Mouse (Mus musculus): Measurements from ENCODE around the gene Pi16. TPM values are rescaled to one million over a fixed set of nuclear protein-coding genes. Genes with fewer than 3 reads are reported as not detected.
A peak's percentile ranks its signal among the peaks of the same experiment; 100 is the strongest.

The Pi16 gene
- polyA plus RNA-seq, 1 experiment from 2014 or later: 5.8 TPM

DNA sequence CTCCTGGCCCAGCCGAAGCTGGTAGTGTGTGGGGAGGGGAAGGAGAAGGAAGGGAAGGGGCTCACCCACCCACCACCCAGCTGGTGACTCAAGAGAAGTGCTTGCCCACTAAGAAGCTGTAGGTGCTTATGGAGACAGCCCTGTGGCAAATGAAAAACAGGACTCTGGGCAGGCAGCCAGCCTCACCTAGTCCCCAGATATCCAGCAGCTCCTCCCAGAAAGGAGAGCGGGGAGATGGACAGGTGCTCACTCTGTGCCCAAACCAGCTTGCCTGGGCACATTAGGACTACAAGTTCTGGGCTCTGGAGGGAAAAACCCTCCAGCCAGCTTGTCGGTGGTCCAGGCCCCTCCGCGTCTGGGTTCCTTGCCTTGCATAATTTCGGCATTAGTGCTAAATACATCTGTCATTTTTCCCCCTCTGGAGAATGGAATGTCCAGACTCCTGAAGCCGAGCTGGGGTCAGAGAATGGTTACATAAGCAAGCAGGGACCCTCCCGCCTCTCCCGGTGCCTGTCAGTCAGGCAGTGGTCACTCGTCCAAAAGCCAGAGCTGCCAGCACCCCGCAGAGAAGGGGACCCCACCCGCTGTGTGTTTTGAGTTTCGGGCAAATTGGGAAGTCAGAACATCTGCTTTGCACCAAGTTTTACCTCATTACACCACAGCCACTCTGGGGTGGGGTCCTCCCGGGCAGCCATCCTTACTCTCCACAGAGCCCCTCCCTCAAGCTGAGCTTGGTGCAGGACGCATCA, 12.2 kb upstream of the Pi16 start:
- Histone ChIP-seq H3K36me3 (peaks cover 15% of the 10 kb centered on the region), H3K4me1 (peaks cover 62% of the 10 kb centered on the region), H3K9ac (no peak overlapping the region), H3K9me3 (replicated peaks) (no peaks in the 10 kb centered on the region), H3K27me3 (no peaks in the 10 kb centered on the region), H3K4me2 (peak overlapping the region; percentile 17; the same call in 1 of the 2 replicates), H3K27ac (peak overlapping the region; percentile 32), H3K4me3 (replicated peaks) (no peak overlapping the region)
- 20% methylated on average over 15 of the region's 15 CpGs for WGBS
- no peak for ATAC-seq (replicated peaks; ENCODE audit: low FRiP score)

GRCm38 (mm10) chr17:29305871-29306270, 11.6 kb upstream of the Pi16 start:
- peaks cover 62% of the 10 kb centered on the region for H3K4me1 ChIP-seq
- H3K4me2 ChIP-seq: peak overlapping the region; percentile 17; the same call in 1 of the 2 replicates
- no peak overlapping the region for H3K9ac ChIP-seq
- WGBS: 68% methylated on average over 7 of the region's 7 CpGs
- ATAC-seq (replicated peaks; ENCODE audit: low FRiP score): no peak
- H3K27ac ChIP-seq: no peak overlapping the region
- no peaks in the 10 kb centered on the region for H3K9me3 ChIP-seq (replicated peaks)
- peaks cover 9% of the 10 kb centered on the region for H3K36me3 ChIP-seq
- H3K27me3 ChIP-seq: no peaks in the 10 kb centered on the region
- H3K4me3 ChIP-seq (replicated peaks): no peak overlapping the region

DNA sequence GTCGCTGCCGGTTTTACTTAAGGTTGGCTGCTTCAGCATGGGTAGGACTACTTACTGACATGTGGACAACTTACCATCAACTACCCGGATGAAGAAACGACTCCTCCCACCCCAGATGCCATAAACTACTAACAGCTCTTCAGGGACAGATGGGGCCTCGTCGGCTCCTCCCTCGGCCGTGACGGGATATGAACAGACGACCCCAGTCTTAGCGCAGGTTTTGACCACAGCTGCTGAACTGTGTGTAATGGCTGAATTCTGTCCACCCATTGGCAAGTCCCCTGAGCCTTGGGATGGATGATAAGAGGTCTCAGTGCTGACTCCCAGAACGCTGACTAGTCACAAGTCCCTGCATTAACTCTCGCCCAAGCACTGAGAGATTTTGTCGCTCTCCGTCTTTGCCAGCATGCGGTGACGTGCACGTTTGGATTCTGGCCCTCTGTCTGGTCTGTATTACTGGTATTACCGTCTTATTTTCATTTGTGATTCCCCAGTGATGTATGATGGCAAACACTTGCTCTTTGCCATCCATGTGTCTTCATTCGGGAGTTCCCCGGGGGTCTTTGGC, 7.3 kb upstream of the Pi16 start:
- Histone ChIP-seq H3K27me3 (no peaks in the 10 kb centered on the region), H3K4me1 (peaks cover 22% of the 10 kb centered on the region), H3K36me3 (no peaks in the 10 kb centered on the region), H3K4me2 (no peak overlapping the region), H3K9ac (no peak overlapping the region), H3K27ac (no peak overlapping the region), H3K9me3 (replicated peaks) (no peaks in the 10 kb centered on the region; the same call in 1 of the 2 replicates), H3K4me3 (replicated peaks) (no peak overlapping the region)
- no peak for ATAC-seq (replicated peaks; ENCODE audit: low FRiP score)
- WGBS: 59% methylated on average over 21 of the region's 21 CpGs

DNA sequence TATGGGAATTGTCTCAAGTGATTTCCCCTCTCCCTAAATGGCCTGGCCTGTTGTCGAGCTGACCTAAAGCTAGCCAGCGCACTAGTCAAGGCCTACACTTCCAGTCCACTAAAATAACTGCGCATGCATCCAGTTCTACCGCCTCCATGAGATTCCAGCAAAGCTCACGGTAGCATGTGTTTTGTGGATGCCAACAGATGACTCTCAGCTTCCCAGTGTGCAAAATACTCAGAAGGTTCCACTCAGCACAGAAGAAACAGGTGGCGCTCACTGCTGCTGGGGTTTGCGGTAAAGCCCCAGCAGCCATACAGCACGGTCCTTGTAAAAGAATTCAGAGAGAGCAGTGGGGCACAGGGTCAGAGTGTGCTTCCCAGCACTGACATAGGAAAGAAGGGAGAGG, 5.9 kb upstream of the Pi16 start:
- WGBS: 88% methylated on average over 8 of the region's 8 CpGs
- Histone ChIP-seq H3K4me1 (peaks cover 28% of the 10 kb centered on the region), H3K27ac (no peak overlapping the region), H3K9ac (no peak overlapping the region), H3K36me3 (no peaks in the 10 kb centered on the region), H3K9me3 (replicated peaks) (no peaks in the 10 kb centered on the region; the same call in 1 of the 2 replicates), H3K4me3 (replicated peaks) (no peak overlapping the region), H3K4me2 (no peak overlapping the region), H3K27me3 (no peaks in the 10 kb centered on the region)
- ATAC-seq (replicated peaks; ENCODE audit: low FRiP score): no peak

- Histone ChIP-seq H3K9me3 (replicated peaks) (no peaks in the 10 kb centered on the region; the same call in 1 of the 2 replicates), H3K36me3 (no peaks in the 10 kb centered on the region), H3K4me2 (no peak overlapping the region), H3K9ac (no peak overlapping the region), H3K27me3 (no peaks in the 10 kb centered on the region), H3K27ac (no peak overlapping the region), H3K4me3 (replicated peaks) (no peak overlapping the region), H3K4me1 (peaks cover 28% of the 10 kb centered on the region)
- no peak for ATAC-seq (replicated peaks; ENCODE audit: low FRiP score)
- WGBS: 90% methylated on average over 2 of the region's 2 CpGs
These were observed 5.4 kb upstream of the Pi16 start for GRCm38 (mm10) chr17:29312082-29312481.

DNA sequence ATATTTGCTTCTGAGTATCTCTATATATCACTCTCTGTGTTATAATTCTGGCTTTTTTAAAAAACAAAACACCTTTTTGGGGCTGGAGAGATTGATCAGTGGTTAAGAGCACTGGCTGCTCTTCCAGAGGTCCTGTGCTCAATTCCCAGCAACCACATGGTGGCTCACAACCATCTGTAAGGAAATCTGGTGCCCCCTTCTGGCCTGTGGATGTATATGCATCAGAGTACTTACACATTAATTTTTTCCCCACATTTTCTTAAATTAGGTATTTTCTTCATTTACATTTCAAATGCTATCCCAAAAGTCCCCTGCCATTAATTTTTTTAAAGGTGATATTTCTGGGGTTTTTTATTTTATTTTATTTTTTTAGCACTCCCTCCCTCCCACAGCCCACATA, 4.2 kb upstream of the Pi16 start:
- H3K4me1 ChIP-seq: peaks cover 21% of the 10 kb centered on the region
- no peak for ATAC-seq (replicated peaks; ENCODE audit: low FRiP score)
- H3K9ac ChIP-seq: no peak overlapping the region
- no peaks in the 10 kb centered on the region; the same call in 1 of the 2 replicates for H3K9me3 ChIP-seq (replicated peaks)
- no peak overlapping the region for H3K4me2 ChIP-seq
- no peak overlapping the region for H3K4me3 ChIP-seq (replicated peaks)
- no peak overlapping the region for H3K27ac ChIP-seq
- no peaks in the 10 kb centered on the region for H3K27me3 ChIP-seq
- H3K36me3 ChIP-seq: no peaks in the 10 kb centered on the region

DNA sequence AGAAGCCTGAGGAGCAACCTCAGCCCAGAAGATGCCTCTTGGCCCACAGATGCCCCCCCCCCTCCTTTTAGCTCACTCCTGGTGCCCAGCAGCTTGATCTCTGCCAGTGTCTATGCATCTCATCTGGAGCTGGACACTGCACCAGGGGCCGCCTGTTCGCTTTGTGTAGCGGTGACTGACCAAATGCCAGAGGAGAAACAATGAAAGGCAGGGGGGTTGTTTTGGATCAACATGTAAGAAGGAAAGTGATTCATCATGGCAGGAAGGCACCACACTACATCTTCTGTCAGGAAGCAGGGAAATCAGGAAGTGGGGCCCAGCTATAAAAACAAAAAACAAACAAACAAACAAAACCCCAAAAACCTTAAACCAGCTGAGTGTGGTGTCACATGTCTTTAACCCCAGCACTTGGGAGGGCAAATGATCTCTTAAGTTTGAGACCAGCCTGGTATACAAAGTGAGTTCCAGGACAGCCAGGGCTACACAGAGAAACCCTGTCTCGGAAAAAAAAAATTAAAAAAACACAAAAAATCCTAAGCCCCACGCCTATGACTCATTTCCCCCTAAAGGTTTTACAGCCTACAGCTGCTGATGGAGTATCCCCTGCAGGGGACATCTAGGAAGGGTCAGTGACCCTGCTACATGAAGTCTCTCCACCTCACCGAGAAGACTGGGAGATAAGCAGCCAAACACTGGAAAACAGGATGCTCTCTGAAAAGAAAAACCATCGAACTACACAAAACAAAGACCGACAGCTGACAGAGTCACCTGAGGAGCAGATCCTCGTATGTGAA, 1.6 kb upstream of the Pi16 start:
- 31% methylated on average over 9 of the region's 9 CpGs for WGBS
- H3K4me3 ChIP-seq (replicated peaks): no peak overlapping the region
- peaks cover 7% of the 10 kb centered on the region for H3K27me3 ChIP-seq
- H3K9me3 ChIP-seq (replicated peaks): no peaks in the 10 kb centered on the region; the same call in 1 of the 2 replicates
- no peak overlapping the region for H3K4me2 ChIP-seq
- H3K9ac ChIP-seq: no peak overlapping the region
- peaks cover 37% of the 10 kb centered on the region for H3K4me1 ChIP-seq
- H3K27ac ChIP-seq: peak overlapping the region; percentile 75
- H3K36me3 ChIP-seq: no peaks in the 10 kb centered on the region
- no peak for ATAC-seq (replicated peaks; ENCODE audit: low FRiP score)

DNA sequence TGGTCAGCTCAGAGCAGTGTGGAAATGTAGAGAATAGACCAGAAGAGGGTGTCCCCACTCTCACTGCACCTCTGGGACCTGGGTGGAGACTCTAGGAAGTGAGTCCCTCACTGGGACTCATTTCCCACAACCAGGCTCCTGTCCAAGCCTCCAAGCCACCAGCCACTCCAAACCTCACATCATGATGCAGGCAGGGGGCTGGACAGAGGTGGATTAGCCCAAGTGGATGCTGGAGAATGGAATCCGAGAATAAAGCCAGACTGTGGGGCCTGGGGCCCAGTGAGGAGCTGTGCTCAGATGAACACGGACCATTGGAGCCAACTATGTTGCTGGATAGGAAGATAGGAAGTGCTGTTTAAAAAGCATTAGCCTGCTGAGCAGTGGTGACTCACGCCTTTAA, 589 bp upstream of the Pi16 start:
- 72% methylated on average over 3 of the region's 3 CpGs for WGBS
- H3K36me3 ChIP-seq: no peaks in the 10 kb centered on the region
- H3K9me3 ChIP-seq (replicated peaks): no peaks in the 10 kb centered on the region; the same call in 1 of the 2 replicates
- no peak overlapping the region for H3K4me3 ChIP-seq (replicated peaks)
- H3K27me3 ChIP-seq: peaks cover 17% of the 10 kb centered on the region
- H3K4me1 ChIP-seq: peaks cover 42% of the 10 kb centered on the region
- no peak overlapping the region for H3K9ac ChIP-seq
- peak overlapping the region; percentile 75 for H3K27ac ChIP-seq
- no peak overlapping the region for H3K4me2 ChIP-seq
- ATAC-seq (replicated peaks; ENCODE audit: low FRiP score): no peak

DNA sequence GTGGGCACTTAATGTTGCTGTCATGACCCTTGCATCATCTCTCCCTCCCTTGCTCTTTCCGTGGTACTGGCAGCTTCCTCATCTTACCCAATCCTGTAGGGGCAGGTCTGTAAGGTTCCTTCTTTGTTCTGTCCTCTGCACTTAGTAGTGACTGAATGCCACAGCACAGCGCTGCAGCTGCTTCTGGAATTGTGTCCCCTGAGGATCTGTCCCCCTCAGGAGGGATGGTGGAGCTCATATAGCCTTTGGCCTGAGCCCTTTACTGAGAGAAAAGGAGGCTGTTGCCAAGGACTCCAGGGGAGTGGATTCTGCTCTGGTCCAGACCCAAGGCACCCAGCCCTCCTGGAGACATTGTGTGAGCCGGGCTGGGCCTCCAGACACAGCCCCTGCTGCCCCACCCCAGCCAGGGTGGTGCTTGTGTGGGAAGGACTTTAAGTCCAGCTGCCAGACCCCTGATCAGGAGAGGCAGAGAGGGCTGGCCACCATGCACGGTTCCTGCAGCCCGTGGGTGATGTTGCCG, 1.3 kb downstream of the Pi16 start:
- H3K9me3 ChIP-seq (replicated peaks): no peaks in the 10 kb centered on the region
- no peak overlapping the region for H3K27ac ChIP-seq
- no peaks in the 10 kb centered on the region for H3K36me3 ChIP-seq
- H3K4me2 ChIP-seq: no peak overlapping the region
- H3K9ac ChIP-seq: no peak overlapping the region
- WGBS: 52% methylated on average over 6 of the region's 6 CpGs
- ATAC-seq (replicated peaks; ENCODE audit: low FRiP score): no peak
- peaks cover 55% of the 10 kb centered on the region for H3K4me1 ChIP-seq
- H3K4me3 ChIP-seq (replicated peaks): no peak overlapping the region
- peaks cover 28% of the 10 kb centered on the region for H3K27me3 ChIP-seq

DNA sequence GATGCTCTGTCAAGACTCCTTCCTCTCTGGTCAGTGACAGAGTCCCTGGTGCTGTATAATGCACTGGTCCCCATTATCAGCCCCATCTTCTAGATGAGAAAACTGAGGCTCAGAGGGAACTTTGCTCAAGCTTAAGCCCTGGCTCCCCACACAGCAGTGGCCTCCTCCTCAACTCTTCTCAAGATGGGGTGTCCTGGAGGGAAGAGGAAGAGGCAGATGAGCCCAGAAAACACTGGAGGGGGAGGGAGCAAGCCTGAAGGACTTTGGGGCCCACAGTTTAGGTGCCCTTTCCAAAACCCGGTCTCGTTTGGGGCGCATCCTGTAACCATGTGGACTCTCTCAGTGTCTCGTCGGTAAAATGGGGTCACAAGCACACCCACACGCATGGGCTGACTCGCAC, 2.0 kb downstream of the Pi16 start:
- Histone ChIP-seq H3K9ac (no peak overlapping the region), H3K9me3 (replicated peaks) (no peaks in the 10 kb centered on the region), H3K4me2 (no peak overlapping the region), H3K27me3 (peaks cover 28% of the 10 kb centered on the region), H3K4me3 (replicated peaks) (no peak overlapping the region), H3K27ac (no peak overlapping the region), H3K4me1 (peaks cover 55% of the 10 kb centered on the region), H3K36me3 (no peaks in the 10 kb centered on the region)
- ATAC-seq (replicated peaks; ENCODE audit: low FRiP score): no peak
- 84% methylated on average over 7 of the region's 7 CpGs for WGBS

DNA sequence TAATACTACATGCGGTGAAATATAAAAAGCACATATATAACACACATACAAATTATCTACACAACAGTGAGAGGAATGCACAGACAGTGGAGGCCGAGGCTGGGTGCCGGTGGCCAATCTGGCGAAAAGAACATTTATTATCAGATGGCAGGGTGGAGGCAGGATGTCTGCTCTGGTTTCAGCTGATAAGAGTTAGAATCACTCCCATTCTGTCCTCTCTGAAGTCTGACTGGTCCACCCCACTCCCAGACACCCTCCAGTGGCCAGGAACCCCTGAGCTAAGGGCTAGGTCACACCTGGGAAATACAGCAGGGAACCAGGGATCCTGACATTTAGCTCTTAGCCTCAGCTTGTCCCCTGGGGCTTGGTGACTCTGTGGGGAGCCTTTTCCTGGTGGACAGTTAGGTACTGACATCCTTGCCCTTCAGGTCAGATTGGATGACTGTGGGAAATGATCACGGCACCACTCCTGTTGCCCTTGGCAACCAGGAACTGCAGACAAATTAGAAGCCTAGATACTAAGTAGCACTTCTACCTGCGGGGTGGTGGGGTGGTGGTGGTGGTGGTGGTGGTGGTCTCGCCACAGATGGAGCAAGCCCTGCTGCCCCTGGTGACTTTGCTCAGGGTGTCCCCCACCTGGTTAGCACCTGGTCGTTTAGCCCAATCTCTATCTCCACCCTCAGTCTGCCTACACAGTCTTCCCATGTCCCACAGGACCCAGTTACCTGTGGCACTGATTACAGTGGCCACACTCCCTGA, 2.6 kb downstream of the Pi16 start:
- Histone ChIP-seq H3K36me3 (no peaks in the 10 kb centered on the region), H3K4me1 (peaks cover 54% of the 10 kb centered on the region), H3K27ac (no peak overlapping the region), H3K27me3 (peaks cover 28% of the 10 kb centered on the region), H3K4me2 (no peak overlapping the region), H3K9me3 (replicated peaks) (no peaks in the 10 kb centered on the region), H3K4me3 (replicated peaks) (no peak overlapping the region), H3K9ac (no peak overlapping the region)
- ATAC-seq (replicated peaks; ENCODE audit: low FRiP score): no peak
- WGBS: 51% methylated on average over 8 of the region's 8 CpGs

Measured in kidney, embryonic 15.5 days (tissue).